Mouse (Mus musculus): Measurements from ENCODE around the gene Gm20388.

GRCm38 (mm10) chr8:121938732-121939131, 2028.1 kb downstream of the Gm20388 start:
- TF ChIP-seq CTCF (IDR thresholded peaks at IDR 0.05; ENCODE audit: low read depth), result no peak
- no peak for TF ChIP-seq EP300 (optimal IDR thresholded peaks at IDR 0.05)
